Mouse (Mus musculus): ENCODE measurements around the gene Gsdmc3. TPM values are rescaled to one million over a fixed set of nuclear protein-coding genes. Genes with fewer than 3 reads are reported as not detected.
"Not testable (repeated sequence)": the region's sequence is repeated elsewhere in the genome, so short reads cannot be mapped to it uniquely, and the experiment has no call there.

Gene Gsdmc3
- polyA plus RNA-seq (2015; fragmentation: Nextera tagmentation; extraction: Ambion mirVana): 0.78 and 1.4 TPM in 2 replicates

- H3K4me2 ChIP-seq (replicated peaks; ENCODE audit: low read depth); H3K36me3 ChIP-seq (ENCODE audit: control insufficient read depth, insufficient read depth, low read length); H3K9me3 ChIP-seq (ENCODE audit: control insufficient read depth, low read length); H3K27ac ChIP-seq (replicated peaks); H3K9ac ChIP-seq (ENCODE audit: low read length); H3K4me3 ChIP-seq (ENCODE audit: low read depth, low read length); ATAC-seq (ENCODE audit: low FRiP score, low TSS enrichment); H3K27me3 ChIP-seq (ENCODE audit: control insufficient read depth, insufficient read depth, low read length); DNase-seq (ENCODE audit: low spot score); H3K4me1 ChIP-seq (replicated peaks; ENCODE audit: control insufficient read depth, insufficient read depth): not testable (repeated sequence)
- 81% methylated on average over 1 of the region's 3 CpGs for WGBS
Observed at GRCm38 (mm10) chr15:63878458-63878857, at the start of gene Gsdmc3. Gene Gsdmc3 (minus strand): TSS chr15:63878558.

- Histone ChIP-seq H3K27me3 (ENCODE audit: control insufficient read depth, insufficient read depth, low read length) (no peaks in the 10 kb centered on the region), H3K9me3 (ENCODE audit: control insufficient read depth, low read length) (no peaks in the 10 kb centered on the region), H3K27ac (replicated peaks) (no peak overlapping the region), H3K4me1 (replicated peaks; ENCODE audit: control insufficient read depth, insufficient read depth) (no peaks in the 10 kb centered on the region), H3K4me3 (ENCODE audit: low read depth, low read length) (no peak overlapping the region), H3K9ac (ENCODE audit: low read length) (no peak overlapping the region), H3K36me3 (ENCODE audit: control insufficient read depth, insufficient read depth, low read length) (peaks cover 3% of the 10 kb centered on the region; the same call in 1 of the 2 replicates), H3K4me2 (replicated peaks; ENCODE audit: low read depth) (no peak overlapping the region)
- 87% methylated on average over 3 of the region's 3 CpGs for WGBS
- DNase-seq (ENCODE audit: low spot score) (no peak), ATAC-seq (ENCODE audit: low FRiP score, low TSS enrichment) (no peak)
- TF ChIP-seq EP300 (optimal IDR thresholded peaks at IDR 0.05) (no peak), CTCF (IDR thresholded peaks at IDR 0.05; ENCODE audit: low read depth) (no peak)
Observed at GRCm38 (mm10) chr15:63926201-63926600, 47.8 kb upstream of the Gsdmc3 start.

- Histone ChIP-seq H3K27me3 (ENCODE audit: control insufficient read depth, insufficient read depth, low read length) (no peaks in the 10 kb centered on the region), H3K9me3 (ENCODE audit: control insufficient read depth, low read length) (no peaks in the 10 kb centered on the region), H3K4me3 (ENCODE audit: low read depth, low read length) (no peak overlapping the region), H3K36me3 (ENCODE audit: control insufficient read depth, insufficient read depth, low read length) (no peaks in the 10 kb centered on the region), H3K27ac (replicated peaks) (no peak overlapping the region), H3K4me2 (replicated peaks; ENCODE audit: low read depth) (no peak overlapping the region), H3K4me1 (replicated peaks; ENCODE audit: control insufficient read depth, insufficient read depth) (no peaks in the 10 kb centered on the region), H3K9ac (ENCODE audit: low read length) (no peak overlapping the region)
- 91% methylated on average over 1 of the region's 1 CpGs for WGBS
- ATAC-seq (ENCODE audit: low FRiP score, low TSS enrichment) (no peak), DNase-seq (ENCODE audit: low spot score) (no peak)
- TF ChIP-seq EP300 (optimal IDR thresholded peaks at IDR 0.05) (no peak), CTCF (IDR thresholded peaks at IDR 0.05; ENCODE audit: low read depth) (no peak)
Observed at GRCm38 (mm10) chr15:63924484-63924883, 46.1 kb upstream of the Gsdmc3 start.

- DNase-seq (ENCODE audit: low spot score); H3K4me1 ChIP-seq (replicated peaks; ENCODE audit: control insufficient read depth, insufficient read depth); H3K4me2 ChIP-seq (replicated peaks; ENCODE audit: low read depth); H3K27me3 ChIP-seq (ENCODE audit: control insufficient read depth, insufficient read depth, low read length); H3K4me3 ChIP-seq (ENCODE audit: low read depth, low read length); H3K36me3 ChIP-seq (ENCODE audit: control insufficient read depth, insufficient read depth, low read length); H3K27ac ChIP-seq (replicated peaks); H3K9ac ChIP-seq (ENCODE audit: low read length); ATAC-seq (ENCODE audit: low FRiP score, low TSS enrichment); H3K9me3 ChIP-seq (ENCODE audit: control insufficient read depth, low read length): not testable (repeated sequence)
- 40% methylated on average over 2 of the region's 5 CpGs for WGBS
Observed at GRCm38 (mm10) chr15:63921618-63922017, 43.3 kb upstream of the Gsdmc3 start.

GRCm38 (mm10) chr15:63919728-63920127 is 41.4 kb upstream of the Gsdmc3 start:
- H3K27me3 ChIP-seq (ENCODE audit: control insufficient read depth, insufficient read depth, low read length); H3K36me3 ChIP-seq (ENCODE audit: control insufficient read depth, insufficient read depth, low read length); H3K9ac ChIP-seq (ENCODE audit: low read length); H3K27ac ChIP-seq (replicated peaks); H3K4me3 ChIP-seq (ENCODE audit: low read depth, low read length); H3K4me1 ChIP-seq (replicated peaks; ENCODE audit: control insufficient read depth, insufficient read depth); DNase-seq (ENCODE audit: low spot score); ATAC-seq (ENCODE audit: low FRiP score, low TSS enrichment); H3K9me3 ChIP-seq (ENCODE audit: control insufficient read depth, low read length); H3K4me2 ChIP-seq (replicated peaks; ENCODE audit: low read depth): not testable (repeated sequence)
- WGBS: 63% methylated on average over 1 of the region's 2 CpGs

GRCm38 (mm10) chr15:63916584-63916983 is 38.2 kb upstream of the Gsdmc3 start:
- WGBS: 88% methylated on average over 3 of the region's 4 CpGs
- H3K27ac ChIP-seq (replicated peaks); H3K9ac ChIP-seq (ENCODE audit: low read length); H3K27me3 ChIP-seq (ENCODE audit: control insufficient read depth, insufficient read depth, low read length); H3K4me3 ChIP-seq (ENCODE audit: low read depth, low read length); ATAC-seq (ENCODE audit: low FRiP score, low TSS enrichment); H3K9me3 ChIP-seq (ENCODE audit: control insufficient read depth, low read length); H3K36me3 ChIP-seq (ENCODE audit: control insufficient read depth, insufficient read depth, low read length); H3K4me1 ChIP-seq (replicated peaks; ENCODE audit: control insufficient read depth, insufficient read depth); DNase-seq (ENCODE audit: low spot score); H3K4me2 ChIP-seq (replicated peaks; ENCODE audit: low read depth): not testable (repeated sequence)

- H3K9ac ChIP-seq (ENCODE audit: low read length); DNase-seq (ENCODE audit: low spot score); H3K9me3 ChIP-seq (ENCODE audit: control insufficient read depth, low read length); H3K4me3 ChIP-seq (ENCODE audit: low read depth, low read length); H3K36me3 ChIP-seq (ENCODE audit: control insufficient read depth, insufficient read depth, low read length); H3K27ac ChIP-seq (replicated peaks); H3K4me1 ChIP-seq (replicated peaks; ENCODE audit: control insufficient read depth, insufficient read depth); H3K4me2 ChIP-seq (replicated peaks; ENCODE audit: low read depth); H3K27me3 ChIP-seq (ENCODE audit: control insufficient read depth, insufficient read depth, low read length); ATAC-seq (ENCODE audit: low FRiP score, low TSS enrichment): not testable (repeated sequence)
- 70% methylated on average over 2 of the region's 2 CpGs for WGBS
Observed at GRCm38 (mm10) chr15:63912197-63912596, 33.8 kb upstream of the Gsdmc3 start, which contains the start of gene Gsdmc4. Gene Gsdmc4 (minus strand): TSS chr15:63912297.

GRCm38 (mm10) chr15:63909896-63910295 is 31.5 kb upstream of the Gsdmc3 start:
- H3K27ac ChIP-seq (replicated peaks); H3K9ac ChIP-seq (ENCODE audit: low read length); H3K9me3 ChIP-seq (ENCODE audit: control insufficient read depth, low read length); H3K4me1 ChIP-seq (replicated peaks; ENCODE audit: control insufficient read depth, insufficient read depth); ATAC-seq (ENCODE audit: low FRiP score, low TSS enrichment); H3K4me3 ChIP-seq (ENCODE audit: low read depth, low read length); H3K36me3 ChIP-seq (ENCODE audit: control insufficient read depth, insufficient read depth, low read length); H3K27me3 ChIP-seq (ENCODE audit: control insufficient read depth, insufficient read depth, low read length); DNase-seq (ENCODE audit: low spot score); H3K4me2 ChIP-seq (replicated peaks; ENCODE audit: low read depth): not testable (repeated sequence)

Data from stomach, postnatal 0 days (tissue).